Mouse (Mus musculus) E14TG2a.4 (cell line): Measurements from ENCODE around the gene Gpld1.

Experiments
- H3K27me3 ChIP-seq: 2 replicates; pipeline ENCODE4 v1.6.1; 2014; ENCODE audit warnings: low read length, control low read depth; ENCODE audit not compliant: insufficient read depth
- H3K36me3 ChIP-seq: 2 replicates; pipeline ENCODE4 v1.6.1; 2014; ENCODE audit warnings: low read length, control low read depth; ENCODE audit not compliant: insufficient read depth
- H3K4me1 ChIP-seq: replicated peaks from 2 replicates; pipeline ENCODE4 v1.6.1; 2014; ENCODE audit warnings: low read depth, low read length, control low read depth
- H3K4me3 ChIP-seq: replicated peaks from 2 replicates; pipeline ENCODE4 v1.5.1; 2014; ENCODE audit warnings: mild to moderate bottlenecking, low read length
- H3K9me3 ChIP-seq: 2 replicates; pipeline ENCODE4 v1.6.1; 2014; ENCODE audit warnings: low read length, control low read depth
- CTCF ChIP-seq: conservative IDR thresholded peaks from 2 replicates; pipeline ENCODE4 v1.5.1; 2014; ENCODE audit warnings: low read length
- NANOG ChIP-seq: IDR thresholded peaks from 2 replicates; pipeline ENCODE4 v1.6.1; 2014; ENCODE audit warnings: borderline replicate concordance, low read length, mixed read lengths
- POU5F1 ChIP-seq: IDR thresholded peaks from 2 replicates; pipeline ENCODE4 v1.6.1; 2014; ENCODE audit warnings: low read length, borderline replicate concordance

Gene Gpld1

DNA sequence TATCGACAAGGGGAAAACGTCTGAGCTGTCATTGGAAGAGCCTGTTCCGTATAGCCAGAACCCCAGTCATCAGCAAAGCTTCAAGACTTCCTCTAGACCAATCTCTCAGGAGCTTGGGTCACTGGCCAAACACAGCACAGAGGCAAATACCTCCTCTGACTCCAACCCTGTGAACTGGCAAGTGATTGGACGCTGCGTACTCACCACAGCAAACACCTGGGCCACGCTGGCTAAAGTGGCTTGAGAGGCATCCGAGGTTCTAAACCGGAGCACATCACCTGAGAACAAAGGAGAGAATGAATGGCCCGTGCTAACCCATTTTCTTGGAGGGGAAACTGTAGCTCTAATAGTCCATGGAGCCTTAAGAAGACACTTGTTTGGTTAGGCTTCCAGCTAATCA lies 75.4 kb downstream of the Gpld1 start:
- no peak for TF ChIP-seq CTCF
- no peak for TF ChIP-seq POU5F1
- TF ChIP-seq NANOG: no peak
- H3K4me3 ChIP-seq: no peak overlapping the region
- H3K36me3 ChIP-seq: peaks cover 17% of the 10 kb centered on the region
- H3K4me1 ChIP-seq: peaks cover 17% of the 10 kb centered on the region
- no peaks in the 10 kb centered on the region for H3K9me3 ChIP-seq
- peaks cover 23% of the 10 kb centered on the region for H3K27me3 ChIP-seq

DNA sequence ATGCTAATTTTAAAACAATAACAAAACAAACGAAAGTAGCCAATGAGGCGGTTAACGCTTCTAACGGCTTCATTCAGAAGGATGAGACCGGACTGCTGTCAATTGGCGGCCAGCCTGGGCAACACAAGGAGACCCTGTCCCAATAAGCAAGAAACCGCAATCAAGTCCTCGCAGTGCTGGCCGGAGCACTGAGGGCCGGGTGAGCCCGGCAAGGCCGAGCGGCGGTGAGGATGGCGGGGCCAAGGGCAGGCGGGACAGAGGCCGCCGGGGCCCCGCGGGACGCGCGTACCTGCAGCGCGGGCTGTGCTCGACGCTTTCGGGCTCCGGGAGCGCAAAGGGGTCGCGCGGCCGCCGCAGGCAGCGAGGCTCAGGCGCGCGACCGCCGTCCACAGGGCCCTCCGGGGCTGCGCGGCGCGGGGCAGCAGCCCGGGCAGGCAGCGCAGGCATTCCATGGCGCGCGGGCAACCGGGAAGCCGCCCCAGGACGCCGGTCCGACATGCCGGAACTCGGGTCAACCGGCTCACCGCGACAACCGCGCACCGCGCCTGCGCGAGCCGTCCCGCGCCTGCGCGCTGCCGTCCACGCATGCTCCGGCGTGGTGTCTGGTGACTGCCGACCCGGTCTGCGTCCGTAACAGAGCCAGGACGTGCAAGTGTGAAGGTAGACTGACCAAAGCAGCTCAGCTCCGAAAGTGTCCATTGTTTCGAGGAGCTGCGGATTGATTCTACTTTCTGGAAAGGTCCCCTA lies 77.0 kb downstream of the Gpld1 start, which contains the start of gene Mrs2:
TSS of gene Mrs2 (minus strand) at position 587 of the 747 bp plus-strand sequence.
- Histone ChIP-seq H3K36me3 (peaks cover 17% of the 10 kb centered on the region), H3K27me3 (peaks cover 23% of the 10 kb centered on the region), H3K4me3 (peak within 1 kb of the TSS; percentile 83), H3K4me1 (peaks cover 17% of the 10 kb centered on the region), H3K9me3 (no peaks in the 10 kb centered on the region)
- no peak for TF ChIP-seq POU5F1
- no peak for TF ChIP-seq NANOG
- no peak for TF ChIP-seq CTCF

DNA sequence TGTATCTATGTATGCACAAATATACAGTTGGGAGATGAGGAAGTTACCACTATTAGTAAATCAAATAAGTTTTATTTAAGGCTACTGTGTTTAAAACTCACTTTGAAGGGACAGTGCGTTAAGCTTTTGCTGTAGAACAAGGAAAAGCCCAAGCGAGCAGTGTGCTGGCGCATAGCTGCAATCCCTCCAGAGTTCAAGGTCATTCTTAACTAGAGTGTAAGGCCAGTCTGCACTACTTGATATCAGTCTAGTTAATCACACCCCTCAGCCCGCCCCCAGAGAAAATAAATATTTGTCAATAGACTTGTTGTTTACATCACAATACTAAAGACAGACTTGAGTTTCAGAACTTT lies 77.6 kb downstream of the Gpld1 start:
- Histone ChIP-seq H3K9me3 (no peaks in the 10 kb centered on the region), H3K27me3 (peaks cover 23% of the 10 kb centered on the region), H3K4me1 (peaks cover 17% of the 10 kb centered on the region), H3K36me3 (peaks cover 17% of the 10 kb centered on the region), H3K4me3 (peak overlapping the region; percentile 83; the same call in 1 of the 2 replicates)
- TF ChIP-seq NANOG: no peak
- no peak for TF ChIP-seq CTCF
- TF ChIP-seq POU5F1: no peak

DNA sequence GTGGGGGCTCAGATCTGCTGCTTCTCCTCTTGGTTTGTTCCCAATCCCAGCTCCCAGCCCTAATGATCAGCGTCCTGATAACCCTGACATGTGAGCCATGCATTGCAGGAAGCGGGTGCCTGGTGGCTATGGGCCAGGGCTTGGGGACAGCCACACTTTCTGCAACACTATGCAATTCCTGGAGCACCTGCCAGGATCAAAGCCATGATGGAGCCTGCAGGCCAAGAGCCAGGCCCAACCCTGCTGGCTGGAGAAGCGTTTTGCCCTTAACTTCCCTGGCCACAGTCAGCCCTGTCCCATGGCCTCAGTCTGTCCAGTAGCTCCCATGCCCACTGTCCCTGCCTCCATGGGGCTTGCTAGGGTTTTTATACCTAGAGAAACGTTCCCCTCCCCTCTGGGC lies 79.4 kb downstream of the Gpld1 start:
- H3K36me3 ChIP-seq: peaks cover 10% of the 10 kb centered on the region
- no peaks in the 10 kb centered on the region for H3K9me3 ChIP-seq
- H3K4me3 ChIP-seq: no peak overlapping the region
- TF ChIP-seq CTCF: no peak
- no peak for TF ChIP-seq POU5F1
- TF ChIP-seq NANOG: no peak
- peaks cover 13% of the 10 kb centered on the region for H3K4me1 ChIP-seq
- H3K27me3 ChIP-seq: peaks cover 23% of the 10 kb centered on the region

DNA sequence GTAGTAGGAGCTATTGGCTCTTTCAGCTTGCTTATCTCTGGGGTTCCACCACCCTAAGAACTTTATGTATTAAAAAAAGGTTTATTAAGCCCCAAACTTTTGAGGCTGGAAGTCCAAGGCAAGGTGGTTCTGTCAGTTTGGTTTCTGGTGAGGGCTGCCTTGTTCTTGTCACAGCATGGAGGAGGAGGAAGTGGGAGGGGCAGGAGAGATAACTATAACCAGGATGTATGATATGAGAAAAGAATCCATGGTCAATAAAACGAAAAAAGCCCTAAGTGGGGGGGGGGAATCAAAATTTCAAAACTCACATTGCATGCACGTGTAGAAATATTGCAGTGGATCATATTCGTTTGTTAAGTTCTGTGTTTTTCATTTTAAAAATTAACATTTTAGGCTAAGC lies 80.2 kb downstream of the Gpld1 start:
- H3K4me1 ChIP-seq: peaks cover 13% of the 10 kb centered on the region
- H3K4me3 ChIP-seq: no peak overlapping the region

DNA sequence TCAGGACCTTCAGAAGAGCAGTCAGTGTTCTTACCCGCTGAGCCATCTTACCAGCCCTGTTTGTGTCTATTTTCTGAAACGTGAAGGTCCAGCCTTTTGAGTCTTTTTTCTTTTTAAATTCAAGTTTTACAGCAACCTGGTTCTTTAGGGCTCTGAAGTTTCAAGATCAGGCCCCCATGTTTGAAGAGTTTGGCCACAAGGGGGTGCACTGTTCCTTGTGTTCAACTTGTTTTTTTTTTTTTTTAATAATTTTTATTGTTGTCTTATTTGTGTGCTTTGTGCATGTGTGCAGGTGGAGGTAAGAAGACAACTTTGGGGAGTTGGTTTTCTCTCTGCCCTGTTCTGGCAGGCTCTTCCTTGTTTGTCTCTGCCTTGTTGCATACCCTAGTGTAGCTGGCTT lies 81.7 kb downstream of the Gpld1 start:
- Histone ChIP-seq H3K36me3 (no peaks in the 10 kb centered on the region), H3K4me3 (no peak overlapping the region), H3K9me3 (no peaks in the 10 kb centered on the region), H3K4me1 (peaks cover 6% of the 10 kb centered on the region), H3K27me3 (peaks cover 10% of the 10 kb centered on the region)
- TF ChIP-seq POU5F1 (no peak), NANOG (no peak), CTCF (peak; percentile 55)

More for the DNA sequence above, 80.2 kb downstream of the Gpld1 start:
- TF ChIP-seq CTCF (no peak), NANOG (no peak), POU5F1 (no peak)
- Histone ChIP-seq H3K27me3 (peaks cover 23% of the 10 kb centered on the region), H3K9me3 (no peaks in the 10 kb centered on the region), H3K36me3 (0 out of 2 replicates have a peak, but pooled peaks cover 3% of the 10 kb centered on the region)

DNA sequence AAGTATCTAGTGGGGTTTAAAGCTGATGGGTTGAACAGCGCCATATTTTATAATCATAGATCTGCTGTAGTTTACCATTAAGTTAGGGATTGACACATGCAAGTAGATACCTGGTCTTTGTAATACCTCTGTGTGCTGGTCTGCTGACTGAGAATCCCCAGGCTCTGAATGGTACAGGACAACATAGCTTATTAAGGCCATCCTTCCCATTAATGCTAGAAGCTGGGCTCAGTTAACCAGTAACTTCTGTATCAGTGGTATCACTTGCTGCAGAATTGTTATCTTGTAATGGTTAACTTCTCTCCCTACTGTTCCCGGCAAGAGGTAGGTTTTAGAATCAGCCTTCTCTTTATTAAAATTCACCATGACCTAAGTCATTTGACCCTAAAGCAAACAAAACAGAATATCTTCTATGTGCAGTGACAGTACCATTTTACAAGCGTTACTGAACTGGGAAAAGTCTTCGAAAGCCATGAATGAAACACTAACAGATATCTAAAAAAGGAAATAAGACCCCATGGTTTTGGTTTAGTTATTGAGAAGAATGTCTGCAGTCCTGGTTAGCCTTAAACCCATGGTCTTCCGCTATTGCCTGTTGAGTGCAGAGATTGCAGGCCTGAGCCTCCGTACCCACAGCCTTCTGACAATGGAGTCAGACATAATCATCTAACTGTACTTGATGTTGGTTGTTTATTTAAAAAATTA lies 83.6 kb downstream of the Gpld1 start:
- no peaks in the 10 kb centered on the region for H3K4me1 ChIP-seq
- no peak overlapping the region for H3K4me3 ChIP-seq
- H3K27me3 ChIP-seq: peaks cover 5% of the 10 kb centered on the region; the same call in 1 of the 2 replicates
- TF ChIP-seq CTCF (no peak), POU5F1 (no peak), NANOG (no peak)
- no peaks in the 10 kb centered on the region for H3K9me3 ChIP-seq
- H3K36me3 ChIP-seq: no peaks in the 10 kb centered on the region

DNA sequence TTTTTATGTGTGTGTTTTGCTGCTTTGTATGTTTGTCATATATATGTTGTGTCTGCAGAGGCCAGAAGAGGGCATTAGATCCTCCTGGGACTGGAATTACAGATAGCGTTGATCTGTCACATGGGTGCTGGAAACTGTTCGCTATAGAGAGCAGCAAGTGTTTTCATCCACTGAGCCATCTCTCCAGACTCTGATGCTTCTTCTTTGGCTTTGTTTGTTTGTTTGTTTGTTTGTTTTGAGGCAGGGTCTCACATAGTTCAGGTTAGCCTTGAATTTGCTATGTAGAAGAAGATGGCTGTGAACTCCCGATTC lies 84.1 kb downstream of the Gpld1 start:
- no peaks in the 10 kb centered on the region for H3K36me3 ChIP-seq
- no peaks in the 10 kb centered on the region for H3K4me1 ChIP-seq
- TF ChIP-seq POU5F1: no peak
- TF ChIP-seq CTCF: no peak
- no peak for TF ChIP-seq NANOG
- peaks cover 5% of the 10 kb centered on the region; the same call in 1 of the 2 replicates for H3K27me3 ChIP-seq
- H3K9me3 ChIP-seq: no peaks in the 10 kb centered on the region
- H3K4me3 ChIP-seq: no peak overlapping the region

DNA sequence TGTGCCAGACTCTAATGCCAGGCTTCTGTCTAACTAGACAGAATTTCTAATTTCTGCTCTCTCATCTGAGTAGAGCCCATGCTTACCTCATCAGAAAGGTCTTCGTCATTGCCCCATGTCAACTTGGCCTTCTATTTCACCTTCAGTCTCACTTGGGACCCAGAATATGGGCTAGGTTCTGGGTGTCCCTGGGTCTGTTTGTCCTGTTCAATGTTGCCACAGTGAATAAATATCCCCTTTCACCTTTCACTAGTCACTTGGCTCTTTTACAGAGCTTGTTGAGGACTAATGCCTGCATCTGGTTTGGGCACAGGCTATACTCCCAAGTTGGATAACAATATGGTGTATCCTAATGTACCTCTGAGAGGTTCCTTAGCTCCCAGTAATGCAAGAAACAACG lies 96.5 kb downstream of the Gpld1 start:
- Histone ChIP-seq H3K36me3 (no peaks in the 10 kb centered on the region), H3K9me3 (peaks cover 21% of the 10 kb centered on the region), H3K27me3 (no peaks in the 10 kb centered on the region), H3K4me3 (no peak overlapping the region), H3K4me1 (no peaks in the 10 kb centered on the region)
- TF ChIP-seq CTCF (no peak), NANOG (no peak), POU5F1 (no peak)
